Mouse (Mus musculus) heart, adult 2 months (tissue): ENCODE measurements around the gene Calhm1.

Source experiments
- CTCF ChIP-seq: fragments of 200-600 bp; IDR thresholded peaks from 2 replicates; pipeline ENCODE4 v1.8.1; 2022; ENCODE audit warnings: antibody characterized with exemption, mild to moderate bottlenecking, moderate library complexity
- POLR2A ChIP-seq: fragments of 200-500 bp; IDR thresholded peaks from 2 replicates; pipeline ENCODE4 v1.6.1; 2011; ENCODE audit warnings: mild to moderate bottlenecking, low read depth, low read length, control low read depth; ENCODE audit not compliant: insufficient read depth

- TF ChIP-seq POLR2A (no peak), CTCF (no peak)
These were observed 5.8 kb upstream of the Calhm1 start for GRCm38 (mm10) chr19:47149854-47150253.
